Mouse (Mus musculus) thymus, adult 2 months (tissue): Measurements from ENCODE around the gene Mid1.

ENCODE experiments used
- CTCF ChIP-seq: fragments of 200-500 bp; IDR thresholded peaks from 2 replicates; pipeline ENCODE4 v1.5.1; 2012; ENCODE audit warnings: mild to moderate bottlenecking, control low read depth, low read length, moderate library complexity, borderline replicate concordance; ENCODE audit not compliant: control insufficient read depth, poor library complexity, insufficient read depth; ENCODE audit errors: extremely low read depth
- POLR2A ChIP-seq: fragments of 200-500 bp; IDR thresholded peaks from 2 replicates; pipeline ENCODE4 v1.6.1; 2012; ENCODE audit warnings: mild to moderate bottlenecking, low read length, control low read depth, moderate library complexity; ENCODE audit not compliant: control insufficient read depth, poor library complexity, insufficient read depth; ENCODE audit errors: extremely low read depth

DNA sequence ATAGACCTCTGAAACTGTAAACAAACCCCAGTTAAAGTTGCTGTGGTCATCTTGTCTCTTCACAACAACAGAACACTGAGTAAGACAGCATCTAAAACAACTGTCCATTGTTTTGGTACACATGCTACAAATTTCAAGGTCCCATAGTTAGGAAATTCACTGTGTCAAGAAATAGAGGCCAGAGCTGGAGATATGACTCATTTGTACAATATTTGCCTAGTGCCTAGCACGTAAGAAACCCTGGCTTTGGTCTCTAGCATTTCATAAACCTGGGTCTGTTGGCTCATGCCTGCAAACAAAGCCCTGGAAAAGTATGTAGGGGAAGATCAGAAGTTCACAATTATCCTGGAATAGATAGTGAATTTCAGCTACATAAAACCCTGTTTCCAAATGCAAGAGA is 178.8 kb downstream of the Mid1 start:
- no peak for TF ChIP-seq CTCF
- no peak for TF ChIP-seq POLR2A
